Mouse (Mus musculus) neural tube, embryonic 14.5 days (tissue): ENCODE measurements at regions not wholly inside any gene's neighbourhood (a gene's known extent, or its start where the extent isn't known, plus 50 kb on each side); places are given as distances from the start of the nearest gene placed in this dataset.
A peak's percentile ranks its signal among the peaks of the same experiment; 100 is the strongest.

Experiments used
- ATAC-seq: fragments of 200-750 bp; cut with Nextera tagmentation; 2 replicates; pipeline ENCODE4 v1.8.0; 2017; ENCODE audit warnings: low read depth, mild to moderate bottlenecking, moderate TSS enrichment, moderate library complexity
- H3K27ac ChIP-seq: fragments of 300-500 bp; sonication (generic); 2 replicates; pipeline ENCODE4 v1.5.1; 2014; ENCODE audit warnings: low read depth, mild to moderate bottlenecking, control low read depth, low read length, moderate library complexity, mixed read lengths
- H3K27me3 ChIP-seq: fragments of 300-500 bp; sonication (generic); 2 replicates; pipeline ENCODE4 v1.6.1; 2014; ENCODE audit warnings: low read length; ENCODE audit not compliant: control insufficient read depth, insufficient read depth
- H3K36me3 ChIP-seq: fragments of 300-500 bp; sonication (generic); 2 replicates; pipeline ENCODE4 v1.6.1; 2014; ENCODE audit warnings: low read length, mixed read lengths; ENCODE audit not compliant: control insufficient read depth, insufficient read depth
- H3K4me1 ChIP-seq: fragments of 300-500 bp; sonication (generic); 2 replicates; pipeline ENCODE4 v1.6.1; 2014; ENCODE audit warnings: low read length; ENCODE audit not compliant: control insufficient read depth, insufficient read depth
- H3K4me2 ChIP-seq: fragments of 300-500 bp; sonication (generic); 2 replicates; pipeline ENCODE4 v1.6.1; 2014; ENCODE audit warnings: mild to moderate bottlenecking, low read depth, low read length, control low read depth
- H3K4me3 ChIP-seq: fragments of 300-500 bp; sonication (generic); 2 replicates; pipeline ENCODE4 v1.5.1; 2014; ENCODE audit warnings: low read depth, low read length, control low read depth, mixed read lengths
- H3K9ac ChIP-seq: fragments of 300-500 bp; sonication (generic); replicated peaks from 2 replicates; pipeline ENCODE4 v1.6.1; 2014; ENCODE audit warnings: low read depth, mild to moderate bottlenecking, control low read depth, low read length, mixed read lengths
- H3K9me3 ChIP-seq: fragments of 300-500 bp; sonication (generic); 2 replicates; pipeline ENCODE4 v1.6.1; 2016; ENCODE audit warnings: low read length; ENCODE audit not compliant: control insufficient read depth
- WGBS: fragments of 180-500 bp; shearing (Covaris S2); extraction: QIAGEN DNeasy Blood & Tissue Kit; methylation state at CpG from one replicate; pipeline ENCODE4 v1.1.7; 2014; 5-methylcytosine and 5-hydroxymethylcytosine counted together

DNA sequence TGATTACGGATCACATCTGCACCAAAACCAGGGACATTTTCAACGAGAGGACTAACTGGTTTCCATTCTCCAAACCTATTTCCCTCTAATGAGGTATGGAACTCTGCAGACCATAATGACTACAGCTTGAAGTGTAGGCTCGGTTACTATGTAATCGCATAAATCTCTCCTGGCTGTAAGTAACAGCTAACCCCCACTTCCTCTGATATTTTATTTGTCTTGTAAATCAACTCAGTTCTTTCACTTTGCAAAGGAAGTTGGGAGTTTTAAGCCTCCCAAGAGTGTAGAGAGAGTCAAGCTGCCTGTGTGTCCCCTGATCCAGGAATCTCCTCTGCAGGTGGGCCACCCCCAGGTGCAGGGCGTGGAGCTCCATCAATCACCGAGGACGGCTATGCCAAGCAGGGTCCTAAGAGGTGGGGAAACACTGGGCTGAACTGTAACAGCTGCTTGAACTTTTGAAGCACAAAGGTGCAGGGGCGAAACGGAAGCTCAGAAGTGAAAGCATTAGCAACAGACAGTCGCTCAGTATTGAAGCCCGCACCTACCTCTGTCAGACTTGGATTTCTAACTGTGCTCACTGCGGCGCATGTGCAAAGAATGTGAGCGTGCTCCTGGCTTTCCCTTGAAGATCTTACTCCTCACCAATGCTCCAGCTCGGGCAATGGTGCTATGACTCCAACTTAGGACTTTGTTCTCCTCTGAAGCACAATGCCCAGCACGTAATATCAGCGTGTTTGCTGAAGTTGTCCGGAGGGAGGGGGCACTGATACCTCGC lies 140.1 kb upstream of the Map3k7 start:
- H3K4me2 ChIP-seq = peak overlapping the region; percentile 11; the same call in 1 of the 2 replicates
- ATAC-seq = no peak; the same call in 1 of the 2 replicates
- H3K27ac ChIP-seq = no peak overlapping the region
- 57% methylated on average over 19 of the region's 19 CpGs for WGBS
- H3K36me3 ChIP-seq = no peaks in the 10 kb centered on the region
- H3K9ac ChIP-seq = no peak overlapping the region
- H3K4me3 ChIP-seq = no peak overlapping the region
- no peaks in the 10 kb centered on the region for H3K27me3 ChIP-seq
- H3K4me1 ChIP-seq = no peaks in the 10 kb centered on the region
- H3K9me3 ChIP-seq = no peaks in the 10 kb centered on the region

- no peaks in the 10 kb centered on the region for H3K27me3 ChIP-seq
- no peak overlapping the region for H3K27ac ChIP-seq
- no peaks in the 10 kb centered on the region for H3K36me3 ChIP-seq
- H3K4me3 ChIP-seq = no peak overlapping the region
- 62% methylated on average over 14 of the region's 14 CpGs for WGBS
- no peak for ATAC-seq
- peak overlapping the region; percentile 11; the same call in 1 of the 2 replicates for H3K4me2 ChIP-seq
- no peaks in the 10 kb centered on the region for H3K4me1 ChIP-seq
- H3K9me3 ChIP-seq = no peaks in the 10 kb centered on the region
- H3K9ac ChIP-seq = no peak overlapping the region
Observed at GRCm38 (mm10) chr4:31824518-31825437, 139.1 kb upstream of the Map3k7 start.

- no peak overlapping the region for H3K4me2 ChIP-seq
- WGBS = 76% methylated on average over 3 of the region's 3 CpGs
- H3K4me1 ChIP-seq = no peaks in the 10 kb centered on the region
- no peak overlapping the region for H3K4me3 ChIP-seq
- no peaks in the 10 kb centered on the region for H3K9me3 ChIP-seq
- no peak overlapping the region for H3K9ac ChIP-seq
- no peak for ATAC-seq
- H3K27ac ChIP-seq = no peak overlapping the region
- H3K36me3 ChIP-seq = no peaks in the 10 kb centered on the region
- no peaks in the 10 kb centered on the region for H3K27me3 ChIP-seq
Observed at GRCm38 (mm10) chr4:31825438-31825830, 138.5 kb upstream of the Map3k7 start.

GRCm38 (mm10) chr4:31826661-31827060 lies 137.2 kb upstream of the Map3k7 start:
- no peak overlapping the region for H3K9ac ChIP-seq
- H3K4me3 ChIP-seq = no peak overlapping the region
- H3K27me3 ChIP-seq = no peaks in the 10 kb centered on the region
- ATAC-seq = no peak
- H3K36me3 ChIP-seq = no peaks in the 10 kb centered on the region
- H3K4me1 ChIP-seq = no peaks in the 10 kb centered on the region
- H3K27ac ChIP-seq = no peak overlapping the region
- H3K9me3 ChIP-seq = no peaks in the 10 kb centered on the region
- WGBS = 74% methylated on average over 8 of the region's 8 CpGs
- H3K4me2 ChIP-seq = no peak overlapping the region

DNA sequence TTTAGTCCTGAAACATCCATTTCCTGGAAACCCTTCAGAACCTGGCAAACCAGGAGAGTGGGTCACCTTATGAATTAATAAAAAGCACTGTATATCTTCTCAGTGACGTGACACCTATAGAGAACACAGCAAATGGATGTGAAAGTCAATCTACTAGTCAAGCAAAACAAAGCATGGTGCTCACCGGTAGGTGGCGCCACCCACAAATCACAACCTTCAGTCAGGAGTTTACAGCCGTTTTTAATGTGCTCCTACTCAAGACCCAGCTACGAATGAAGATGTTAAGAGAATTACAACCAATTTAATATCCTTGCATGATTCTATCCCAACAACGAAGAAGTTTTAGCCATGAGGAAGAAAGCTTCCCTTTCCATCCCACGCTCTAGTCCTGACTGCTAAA lies 136.6 kb upstream of the Map3k7 start:
- Histone ChIP-seq H3K4me1 (no peaks in the 10 kb centered on the region), H3K27ac (no peak overlapping the region), H3K4me3 (no peak overlapping the region), H3K9ac (no peak overlapping the region), H3K9me3 (no peaks in the 10 kb centered on the region), H3K36me3 (no peaks in the 10 kb centered on the region), H3K27me3 (no peaks in the 10 kb centered on the region), H3K4me2 (no peak overlapping the region)
- no peak for ATAC-seq
- WGBS = 73% methylated on average over 7 of the region's 7 CpGs

DNA sequence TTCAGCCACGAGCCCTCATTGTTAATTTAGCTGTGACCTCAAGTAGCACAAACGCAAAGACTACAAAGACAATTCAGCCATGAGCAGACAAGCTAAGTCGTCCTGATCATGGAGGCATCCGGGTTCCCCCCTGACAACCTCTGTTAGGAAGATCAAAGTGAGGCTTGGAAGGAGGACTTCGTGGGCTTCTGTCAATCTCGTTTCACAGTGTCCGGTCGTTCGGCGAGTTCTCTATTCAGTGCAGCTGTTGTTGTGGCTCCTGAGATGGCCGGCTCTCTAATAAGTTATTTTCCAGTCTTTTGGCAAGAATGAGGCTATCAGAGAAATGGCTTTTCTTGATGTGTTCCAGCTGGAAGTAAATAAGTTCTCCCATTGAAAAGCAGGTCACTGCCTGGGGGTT lies 133.7 kb upstream of the Map3k7 start:
- H3K9ac ChIP-seq = no peak overlapping the region
- no peaks in the 10 kb centered on the region for H3K27me3 ChIP-seq
- no peak overlapping the region for H3K4me2 ChIP-seq

GRCm38 (mm10) chr4:31831469-31831868 lies 132.4 kb upstream of the Map3k7 start:
- Histone ChIP-seq H3K9me3 (no peaks in the 10 kb centered on the region), H3K9ac (no peak overlapping the region), H3K4me3 (no peak overlapping the region), H3K4me1 (no peaks in the 10 kb centered on the region), H3K27me3 (no peaks in the 10 kb centered on the region), H3K4me2 (no peak overlapping the region), H3K27ac (no peak overlapping the region), H3K36me3 (no peaks in the 10 kb centered on the region)
- no peak for ATAC-seq
- WGBS = 75% methylated on average over 2 of the region's 2 CpGs

More for the DNA sequence above, 133.7 kb upstream of the Map3k7 start:
- no peak for ATAC-seq
- no peak overlapping the region for H3K27ac ChIP-seq
- no peaks in the 10 kb centered on the region for H3K36me3 ChIP-seq
- no peaks in the 10 kb centered on the region for H3K9me3 ChIP-seq
- no peak overlapping the region for H3K4me3 ChIP-seq
- 8% methylated on average over 11 of the region's 11 CpGs for WGBS
- no peaks in the 10 kb centered on the region for H3K4me1 ChIP-seq

- H3K4me3 ChIP-seq = no peak overlapping the region
- H3K9ac ChIP-seq = no peak overlapping the region
- H3K4me2 ChIP-seq = no peak overlapping the region
- ATAC-seq = no peak
- no peaks in the 10 kb centered on the region for H3K4me1 ChIP-seq
- H3K9me3 ChIP-seq = no peaks in the 10 kb centered on the region
- no peaks in the 10 kb centered on the region for H3K36me3 ChIP-seq
- H3K27ac ChIP-seq = no peak overlapping the region
- H3K27me3 ChIP-seq = no peaks in the 10 kb centered on the region
- WGBS = 8% methylated on average over 4 of the region's 4 CpGs
Observed at GRCm38 (mm10) chr4:31833828-31834227, 130.1 kb upstream of the Map3k7 start.

DNA sequence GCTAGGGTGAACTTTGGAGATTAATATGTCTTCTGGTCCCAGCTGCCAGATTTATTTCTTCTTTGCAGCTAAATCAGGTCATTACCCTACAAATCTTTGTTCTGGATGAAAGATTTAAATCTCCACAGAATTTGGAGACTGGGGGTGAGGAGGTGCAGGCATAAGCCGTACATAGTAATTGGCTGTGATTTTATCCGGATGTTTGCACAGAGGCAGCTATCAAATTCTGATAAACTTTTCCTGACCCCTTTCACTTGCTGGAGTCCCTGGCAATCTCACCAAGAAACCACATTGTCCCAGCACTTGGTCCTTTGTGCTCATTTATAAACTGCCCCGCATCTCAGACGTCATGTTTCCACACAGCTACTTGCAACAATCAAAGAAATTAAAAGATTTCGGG lies 128.8 kb upstream of the Map3k7 start:
- no peaks in the 10 kb centered on the region for H3K36me3 ChIP-seq
- H3K27ac ChIP-seq = no peak overlapping the region
- H3K4me3 ChIP-seq = no peak overlapping the region
- no peaks in the 10 kb centered on the region for H3K27me3 ChIP-seq
- no peaks in the 10 kb centered on the region for H3K9me3 ChIP-seq
- H3K4me2 ChIP-seq = no peak overlapping the region
- no peak for ATAC-seq
- H3K9ac ChIP-seq = no peak overlapping the region
- 18% methylated on average over 5 of the region's 5 CpGs for WGBS
- 0 out of 2 replicates have a peak, but pooled peaks cover 3% of the 10 kb centered on the region for H3K4me1 ChIP-seq
